Mouse (Mus musculus): ENCODE data around the gene Tbc1d13.

Gene Tbc1d13

DNA sequence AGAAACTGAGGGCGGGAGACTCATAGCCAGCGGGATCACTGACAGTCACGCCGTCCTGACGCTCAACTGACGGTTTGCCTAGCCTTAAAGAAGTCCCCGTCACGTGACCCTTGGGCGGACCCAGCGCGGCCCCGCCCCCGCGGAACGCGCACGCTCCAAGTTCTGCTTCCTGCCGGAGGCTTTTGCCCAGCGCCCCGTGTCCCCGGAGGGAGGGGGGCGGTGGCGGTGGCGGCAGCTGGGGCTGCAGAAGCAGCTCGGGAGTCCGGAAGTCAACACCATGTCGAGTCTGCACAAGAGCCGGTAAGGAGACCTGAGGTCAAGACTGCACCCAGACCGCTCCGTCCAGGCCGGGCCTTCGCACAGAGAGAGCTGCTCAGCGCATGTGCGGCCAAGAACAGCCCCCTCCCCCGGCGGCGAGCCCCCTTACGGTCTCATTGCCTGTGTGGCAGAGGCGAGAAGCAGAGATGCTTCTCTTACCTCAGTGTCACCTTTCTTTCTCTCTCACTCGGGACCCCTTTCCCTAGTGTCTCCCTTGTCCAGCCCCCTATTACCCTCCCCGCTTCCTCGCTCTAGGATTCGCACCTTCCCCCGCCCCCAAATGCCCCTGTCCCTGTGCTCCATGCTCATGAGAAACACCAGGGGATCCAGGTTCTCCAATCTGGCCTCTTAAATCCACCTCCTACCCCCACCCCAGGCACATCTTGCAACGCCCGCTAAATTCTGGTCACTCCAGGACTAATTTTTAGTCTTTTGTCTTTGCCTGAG is at the start of gene Tbc1d13:
Gene Tbc1d13 (plus strand): TSS at position 134 of the 765 bp plus-strand sequence.
- peak; percentile 91 for DNase-seq (ENCODE audit: low spot score)

DNA sequence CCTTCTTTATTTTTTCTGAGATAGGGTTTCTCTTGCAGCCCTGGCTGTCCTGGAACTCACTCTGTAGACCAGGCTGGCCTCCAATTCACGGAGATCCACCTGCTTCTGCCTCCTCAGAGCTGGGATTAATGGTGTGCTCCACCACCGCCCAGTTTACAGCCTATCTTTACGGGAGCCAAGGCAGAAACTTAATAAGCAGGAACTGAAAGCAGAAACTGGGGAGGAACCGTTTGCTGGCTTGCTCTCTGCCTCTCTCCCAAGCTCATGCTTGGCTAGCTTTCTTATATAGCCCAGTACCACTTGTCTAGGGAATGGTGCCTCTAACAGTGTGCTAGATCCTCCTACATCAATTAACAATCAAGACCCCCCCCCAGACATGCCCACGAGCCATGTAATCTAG is 49.4 kb upstream of the Tbc1d13 start:
- DNase-seq (ENCODE audit: low spot score) = no peak

DNA sequence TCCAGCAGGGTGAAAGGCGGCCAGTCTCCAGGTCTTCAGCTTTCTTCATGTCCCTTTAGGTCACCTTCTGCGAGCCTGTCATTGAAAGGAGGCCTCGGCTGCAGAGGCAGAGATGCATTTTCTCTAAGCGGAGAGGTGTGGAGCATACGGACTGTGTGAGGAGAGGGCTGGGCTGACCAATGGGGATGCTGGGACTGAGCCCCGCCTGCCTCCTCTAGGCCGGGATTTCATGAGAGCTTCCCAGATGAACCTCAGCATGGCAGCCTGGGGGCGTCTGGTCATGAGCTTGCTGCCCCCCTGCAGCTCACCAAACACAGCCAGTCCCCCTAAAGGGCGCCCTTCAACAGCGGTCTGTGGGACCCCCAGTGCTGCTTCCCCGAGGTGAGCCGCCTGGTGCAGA is 48.9 kb upstream of the Tbc1d13 start:
- DNase-seq (ENCODE audit: low spot score) = no peak

DNA sequence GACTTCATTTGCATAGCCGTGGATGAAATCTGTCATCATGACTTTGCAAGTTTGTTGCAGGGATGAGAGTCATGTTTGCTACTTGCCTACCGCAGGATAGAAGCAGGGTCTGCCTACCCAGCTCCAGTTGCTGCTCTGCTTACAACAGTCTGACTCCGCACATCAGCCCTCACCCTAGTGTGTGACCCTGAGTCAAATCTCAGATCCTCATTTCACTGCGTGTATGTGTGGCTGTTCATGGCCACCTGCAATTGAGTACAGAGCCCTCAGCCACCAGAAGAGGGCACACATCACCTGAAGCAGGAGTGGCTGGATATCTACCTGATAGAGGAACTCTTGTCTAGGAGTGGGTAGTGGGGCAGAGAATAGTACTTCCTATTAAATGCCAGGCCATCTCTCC is 46.2 kb upstream of the Tbc1d13 start:
- DNase-seq (ENCODE audit: low spot score) = no peak

DNA sequence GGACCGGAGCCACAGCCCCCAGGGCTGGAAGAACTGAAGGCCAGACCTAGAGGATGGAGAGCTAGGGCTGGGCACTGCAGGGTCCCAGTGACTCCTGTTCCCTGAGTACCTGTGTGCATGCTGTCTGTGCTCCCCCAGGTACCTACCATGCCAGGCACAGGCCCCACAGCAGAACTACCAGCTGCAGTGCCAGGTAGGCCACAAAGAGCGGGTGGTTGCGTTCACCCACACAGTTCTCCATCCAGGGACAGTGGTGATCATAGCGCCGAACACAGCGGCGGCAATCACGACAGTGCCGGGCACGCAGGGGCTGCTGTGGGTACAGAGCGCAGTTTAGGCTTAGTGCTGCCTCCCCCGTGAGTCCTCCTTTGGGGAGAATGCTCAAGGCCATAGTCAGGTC is 42.0 kb upstream of the Tbc1d13 start:
- no peak for DNase-seq (ENCODE audit: low spot score)

DNA sequence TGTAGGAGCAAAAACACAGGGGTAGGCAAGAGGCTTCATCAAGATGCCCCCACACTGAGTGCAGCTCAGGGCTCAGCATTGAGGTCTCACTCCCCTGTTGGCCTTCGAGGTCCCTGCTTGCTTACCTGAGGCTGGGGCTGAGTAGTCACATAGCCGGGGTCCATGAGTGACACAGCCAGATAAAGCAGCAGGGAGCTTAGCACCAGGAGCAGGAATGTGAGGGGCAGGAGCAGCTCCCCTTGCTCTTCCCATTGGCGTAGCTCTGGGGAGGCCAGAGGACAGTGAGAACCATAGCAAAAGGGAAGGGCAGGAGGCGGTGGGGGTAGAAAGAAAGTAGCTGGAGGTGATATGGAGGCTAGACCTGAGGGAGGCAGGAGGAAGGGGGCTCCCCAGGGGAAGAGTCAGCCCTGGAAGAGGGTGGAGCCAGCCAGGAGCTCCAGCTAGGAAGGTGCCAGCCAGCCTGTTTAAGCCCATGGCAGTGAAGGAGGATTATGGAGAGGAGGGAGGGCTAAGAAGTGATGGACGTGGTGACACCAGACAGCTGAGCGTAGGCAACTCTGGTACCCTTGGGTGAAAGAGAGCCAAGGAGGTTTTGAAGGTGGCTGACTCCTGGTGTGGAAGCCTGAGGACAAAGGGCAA is 41.1 kb upstream of the Tbc1d13 start:
- DNase-seq (ENCODE audit: low spot score) = no peak

DNA sequence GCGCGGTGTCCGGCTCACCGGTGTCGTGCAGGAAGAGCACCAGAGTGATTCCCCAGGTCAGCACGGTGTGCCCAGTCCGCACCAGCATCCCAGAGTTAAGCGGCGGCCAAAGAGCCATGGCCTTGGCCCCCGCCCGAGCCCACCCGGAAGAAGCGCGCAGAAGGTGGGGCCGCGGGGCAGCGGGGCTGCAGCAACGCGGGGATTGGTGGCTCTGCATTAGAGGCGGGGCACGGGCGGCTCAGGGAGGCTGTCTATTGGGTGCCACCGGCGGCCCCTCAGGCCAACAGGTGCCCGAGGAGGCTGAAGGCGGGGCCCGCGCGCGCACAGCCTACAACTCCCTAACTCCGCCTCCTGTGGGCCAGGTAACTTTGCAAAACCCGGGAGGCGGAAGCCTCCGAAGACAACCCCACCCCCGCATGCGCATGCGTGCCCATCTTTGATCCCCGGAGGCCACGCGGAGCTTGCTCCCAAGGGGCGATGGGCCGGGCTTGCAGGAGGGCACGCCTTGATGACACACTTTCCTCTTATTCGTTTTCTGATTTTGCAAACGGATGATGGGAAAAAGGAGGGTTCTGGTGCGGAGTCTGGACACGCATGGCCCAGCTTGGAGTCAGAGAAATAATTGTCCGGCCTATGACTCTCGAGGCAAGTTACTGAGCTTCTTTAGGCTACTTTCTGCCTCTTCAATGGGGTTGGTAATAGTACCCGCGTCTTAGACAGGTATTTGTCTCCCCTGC is 39.9 kb upstream of the Tbc1d13 start, which contains the start of gene Zdhhc12:
Gene Zdhhc12 (minus strand): TSS at position 178 of the 737 bp plus-strand sequence.
- peak; percentile 79 for DNase-seq (ENCODE audit: low spot score)

DNA sequence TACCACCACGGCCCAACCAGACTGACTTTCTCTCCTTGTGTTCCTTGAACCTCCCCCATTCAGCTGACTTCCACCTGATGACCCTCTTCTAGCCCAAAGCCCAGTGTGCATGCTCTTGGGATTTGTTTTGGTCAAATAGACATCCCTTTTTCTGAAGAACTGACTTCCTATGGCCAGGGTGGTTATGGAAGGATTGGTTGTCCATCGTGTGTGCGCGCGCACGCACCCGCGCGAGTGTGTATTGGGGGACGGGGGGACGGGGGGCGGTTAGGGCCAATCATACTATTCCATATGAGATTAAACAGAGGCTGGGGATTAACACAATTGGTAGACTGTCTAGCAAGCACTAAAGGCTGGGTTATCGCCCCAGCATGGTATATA is 39.3 kb upstream of the Tbc1d13 start:
- DNase-seq (ENCODE audit: low spot score) = no peak

DNA sequence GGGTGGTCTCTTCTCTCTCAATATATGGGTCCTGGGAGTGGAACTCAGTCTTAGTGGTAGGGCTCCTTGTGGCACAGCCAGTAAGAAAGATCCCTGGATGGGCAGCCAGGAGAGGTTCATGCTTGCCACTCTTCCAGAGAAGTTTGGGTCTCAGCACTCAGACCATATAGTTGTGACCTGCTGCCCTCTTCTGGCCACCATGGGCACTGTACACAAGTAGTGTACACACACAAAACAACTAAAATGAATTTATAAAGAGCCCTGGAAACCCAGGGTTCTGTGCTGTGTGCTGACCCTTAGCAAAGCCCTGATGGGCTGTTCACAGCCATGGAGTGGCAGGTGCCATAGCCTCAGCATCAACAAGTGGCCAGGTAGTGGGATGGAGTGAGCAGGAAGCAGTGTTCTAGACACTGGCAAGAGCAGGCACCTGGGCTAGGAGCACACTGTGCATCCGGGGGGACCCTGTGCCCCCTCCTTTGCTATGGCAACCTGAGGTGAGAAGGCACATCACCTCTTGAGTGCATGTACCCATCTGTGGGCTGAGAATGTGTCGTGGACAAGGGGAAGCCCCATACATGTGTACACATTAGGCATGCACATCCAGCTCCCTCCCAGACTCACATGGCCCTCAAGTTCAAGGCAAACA is 37.5 kb upstream of the Tbc1d13 start:
- no peak for DNase-seq (ENCODE audit: low spot score)

DNA sequence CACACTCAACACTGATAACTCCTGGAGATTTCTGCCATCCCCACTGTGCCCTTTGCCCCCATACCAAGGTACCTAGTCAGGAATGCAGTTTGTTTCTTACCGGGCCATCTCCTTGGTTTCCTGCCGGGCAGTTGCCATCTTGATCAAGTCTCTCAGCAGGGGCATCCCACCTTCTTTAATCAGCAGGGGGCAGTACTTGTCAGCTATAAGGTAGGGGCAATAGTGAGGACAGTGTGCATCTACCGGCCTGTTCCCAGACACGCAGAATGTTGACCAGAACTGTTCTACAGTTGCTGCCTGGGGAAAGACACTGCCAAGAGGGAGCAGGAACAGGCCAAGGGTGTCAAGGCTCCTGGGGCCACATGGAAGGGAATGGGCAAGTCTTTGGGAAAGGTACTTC is 33.3 kb upstream of the Tbc1d13 start:
- DNase-seq (ENCODE audit: low spot score) = no peak

DNA sequence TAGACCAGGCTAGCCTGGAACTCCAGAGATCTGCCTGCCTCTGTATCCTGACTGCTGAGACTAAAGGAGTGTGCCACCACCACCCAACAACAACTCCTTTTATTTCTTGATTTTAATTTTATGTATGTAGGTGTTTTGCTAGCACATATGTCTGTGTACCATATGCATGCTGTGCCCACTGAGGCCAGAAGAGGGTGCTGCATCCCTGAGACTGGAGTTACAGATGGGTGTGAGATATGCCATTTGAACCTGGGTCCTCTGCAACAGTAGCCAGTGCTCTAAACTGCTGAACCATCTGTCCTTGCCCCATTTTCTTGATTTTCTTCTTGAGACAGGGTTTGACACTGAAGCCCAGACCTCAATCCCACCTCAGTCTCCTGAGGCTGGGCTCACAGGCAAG is 27.2 kb upstream of the Tbc1d13 start:
- no peak for DNase-seq (ENCODE audit: low spot score)

DNA sequence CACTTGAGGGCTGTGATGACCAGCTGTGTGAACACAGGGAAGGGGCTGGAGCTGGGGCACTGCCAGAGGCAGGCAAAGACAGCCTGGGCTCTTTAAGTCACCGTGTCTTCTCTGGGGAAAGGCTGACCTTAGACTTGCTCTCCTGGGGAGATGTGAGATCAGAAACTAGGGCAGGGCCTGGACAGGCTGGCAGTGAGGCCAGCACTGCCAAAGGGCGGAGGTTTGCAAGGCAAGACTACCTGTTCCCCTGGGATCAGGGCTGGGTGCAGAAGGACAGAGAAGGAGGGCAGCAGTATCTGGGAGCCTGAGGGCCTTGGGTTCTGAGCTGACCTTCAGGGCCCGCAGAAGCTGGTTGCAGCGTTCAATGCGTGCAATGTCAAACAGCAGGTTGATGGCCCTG is 25.9 kb upstream of the Tbc1d13 start:
- DNase-seq (ENCODE audit: low spot score) = no peak

DNA sequence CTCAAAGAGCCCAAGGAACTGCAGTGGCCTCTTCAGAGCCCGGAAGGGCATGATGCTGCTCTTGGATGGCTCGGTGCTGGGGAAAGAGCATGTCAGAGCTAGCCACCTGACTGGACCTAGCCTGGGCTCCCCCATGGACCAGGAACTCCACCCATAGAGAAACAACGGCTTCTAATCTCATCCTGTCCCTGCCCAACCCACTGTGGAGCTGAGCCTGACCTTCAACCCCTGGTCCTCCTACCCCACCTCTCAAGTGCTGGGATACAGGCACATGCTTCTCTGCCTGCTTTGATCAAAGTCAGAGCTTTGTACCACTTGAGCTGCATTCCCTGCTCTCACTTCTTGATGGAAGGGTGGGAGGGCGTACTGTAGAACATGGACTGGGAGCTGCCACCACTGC is 25.3 kb upstream of the Tbc1d13 start:
- DNase-seq (ENCODE audit: low spot score) = no peak

DNA sequence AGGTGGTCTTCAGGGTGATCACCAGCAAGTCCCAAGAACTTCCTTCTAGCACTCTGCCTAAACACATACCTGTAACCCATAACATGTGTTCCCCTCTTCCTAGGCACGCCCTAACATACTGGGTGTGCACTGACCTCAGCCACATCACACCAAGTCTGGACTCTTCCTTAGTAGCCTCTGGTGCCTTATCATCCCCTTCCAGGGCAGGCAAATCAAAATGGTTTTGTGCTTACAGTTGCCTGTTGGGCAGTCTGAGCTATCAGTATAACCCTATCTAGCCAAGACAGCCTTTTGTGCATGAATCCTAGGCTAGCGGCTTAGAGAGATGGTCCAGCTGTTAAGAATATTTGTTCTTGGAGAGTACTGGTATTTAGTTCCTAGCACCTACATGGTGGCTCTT is 22.0 kb upstream of the Tbc1d13 start:
- no peak for DNase-seq (ENCODE audit: low spot score)

DNA sequence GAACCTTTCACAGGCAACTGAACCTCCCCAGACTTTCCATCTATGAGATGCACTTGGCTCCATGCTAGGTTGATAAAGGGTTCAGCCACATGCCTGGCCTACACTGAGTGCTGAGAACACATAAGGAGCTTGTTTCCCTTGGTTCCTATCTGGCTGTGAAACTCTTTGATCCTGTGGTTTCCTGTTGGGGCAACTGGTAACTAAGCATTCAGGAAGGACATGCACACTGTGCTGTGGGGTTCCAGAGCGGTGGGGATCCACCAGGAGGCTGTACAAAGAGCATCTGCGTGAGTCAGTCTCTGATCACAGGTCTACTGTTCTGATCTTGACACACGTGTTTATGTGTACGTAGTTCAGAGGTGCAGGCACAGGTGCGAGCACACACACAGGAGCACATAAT is 21.0 kb upstream of the Tbc1d13 start:
- DNase-seq (ENCODE audit: low spot score) = no peak

DNA sequence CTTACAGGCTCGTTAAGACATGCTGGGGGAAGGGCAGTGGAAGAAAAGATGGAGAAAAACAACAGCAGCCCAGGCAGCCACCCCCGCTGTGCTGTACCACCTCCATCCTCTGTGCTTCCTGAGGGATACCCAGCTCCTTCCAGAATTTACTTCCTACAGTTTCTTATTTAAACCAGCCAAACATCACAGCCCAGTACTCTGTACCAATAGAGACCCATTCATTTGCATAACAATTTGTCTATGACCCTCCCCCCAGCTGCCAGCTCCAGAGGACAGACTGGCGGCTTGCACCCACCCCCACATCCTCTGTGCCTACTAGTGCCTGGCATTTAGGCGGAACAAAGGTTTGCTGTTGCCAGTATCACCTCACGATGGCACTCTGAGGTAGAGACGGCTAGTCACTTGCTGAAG is 13.9 kb upstream of the Tbc1d13 start:
- no peak for DNase-seq (ENCODE audit: low spot score)

DNA sequence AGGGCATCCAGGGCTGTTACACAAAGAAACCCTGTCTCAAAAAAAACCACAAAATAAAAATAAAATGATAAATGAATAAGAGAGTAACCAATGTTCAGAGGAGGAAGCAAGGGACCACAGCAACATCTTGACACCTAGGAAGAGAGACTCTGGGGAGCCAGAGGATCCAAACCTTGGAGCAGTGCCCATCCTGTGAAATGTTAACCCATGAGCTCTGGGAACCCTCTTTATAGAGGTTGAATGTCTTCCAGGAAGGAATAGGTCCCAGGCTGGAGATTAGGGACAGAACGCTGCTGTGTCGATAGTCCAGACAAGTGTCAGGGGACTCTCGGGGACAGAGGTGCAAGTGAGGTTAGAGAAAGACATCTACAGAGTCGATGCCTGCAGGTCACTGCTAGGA is 13.3 kb upstream of the Tbc1d13 start:
- DNase-seq (ENCODE audit: low spot score) = no peak

DNA sequence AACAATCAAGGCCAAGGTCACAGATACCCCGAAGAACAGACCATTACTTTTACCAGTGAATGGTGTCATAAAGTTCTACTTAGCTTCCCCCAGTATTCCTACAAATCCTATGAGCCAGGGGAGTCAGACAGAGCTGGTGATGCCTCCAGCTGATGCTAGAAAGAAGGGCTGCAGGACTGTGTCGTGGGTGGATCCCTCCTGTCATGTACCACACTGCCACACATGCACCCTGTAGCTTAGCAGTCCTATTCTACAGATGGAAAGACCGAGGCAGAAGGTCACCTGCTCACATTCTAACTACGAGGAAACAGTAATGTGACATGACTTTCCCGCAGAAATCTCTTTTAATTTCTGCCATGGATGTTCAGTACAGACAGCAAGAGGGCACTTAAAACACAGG is 10.8 kb upstream of the Tbc1d13 start:
- DNase-seq (ENCODE audit: low spot score) = no peak

DNA sequence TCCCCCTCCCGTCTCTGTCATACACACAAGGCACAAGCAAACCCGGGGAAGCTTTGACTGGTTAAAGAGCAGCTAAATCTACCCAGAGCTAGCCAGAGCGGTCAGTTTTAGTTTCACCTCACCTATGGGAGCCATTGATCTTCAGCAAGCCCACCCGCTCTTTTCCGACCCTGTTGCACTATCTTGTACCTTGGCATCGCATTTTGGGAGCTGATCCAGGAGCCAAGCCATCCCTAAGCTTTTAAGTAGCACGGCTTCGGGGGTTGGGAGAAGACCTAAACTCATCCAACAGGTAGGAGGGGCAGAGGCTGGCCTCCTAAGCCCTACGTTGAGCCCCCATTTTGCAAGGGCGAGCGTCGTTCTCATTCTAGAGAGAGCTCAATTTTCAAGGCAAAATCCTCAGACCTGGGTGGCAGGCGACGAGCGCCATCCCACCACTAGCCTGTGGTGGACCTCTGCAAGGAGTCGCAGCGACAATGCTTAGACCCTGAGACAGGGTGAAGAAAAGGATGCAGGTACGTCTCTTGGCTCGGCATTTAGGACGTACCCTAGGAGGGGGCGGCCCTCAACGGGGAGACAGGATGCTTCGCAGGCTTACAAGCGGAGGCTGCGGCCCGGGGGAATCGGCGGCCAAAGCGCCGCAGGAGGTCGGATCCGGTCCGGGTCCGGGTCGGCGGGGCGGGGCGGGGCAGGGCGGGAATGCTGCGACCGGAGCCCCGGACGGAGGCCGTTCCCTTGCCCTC is 9.6 kb upstream of the Tbc1d13 start:
- DNase-seq (ENCODE audit: low spot score) = no peak

DNA sequence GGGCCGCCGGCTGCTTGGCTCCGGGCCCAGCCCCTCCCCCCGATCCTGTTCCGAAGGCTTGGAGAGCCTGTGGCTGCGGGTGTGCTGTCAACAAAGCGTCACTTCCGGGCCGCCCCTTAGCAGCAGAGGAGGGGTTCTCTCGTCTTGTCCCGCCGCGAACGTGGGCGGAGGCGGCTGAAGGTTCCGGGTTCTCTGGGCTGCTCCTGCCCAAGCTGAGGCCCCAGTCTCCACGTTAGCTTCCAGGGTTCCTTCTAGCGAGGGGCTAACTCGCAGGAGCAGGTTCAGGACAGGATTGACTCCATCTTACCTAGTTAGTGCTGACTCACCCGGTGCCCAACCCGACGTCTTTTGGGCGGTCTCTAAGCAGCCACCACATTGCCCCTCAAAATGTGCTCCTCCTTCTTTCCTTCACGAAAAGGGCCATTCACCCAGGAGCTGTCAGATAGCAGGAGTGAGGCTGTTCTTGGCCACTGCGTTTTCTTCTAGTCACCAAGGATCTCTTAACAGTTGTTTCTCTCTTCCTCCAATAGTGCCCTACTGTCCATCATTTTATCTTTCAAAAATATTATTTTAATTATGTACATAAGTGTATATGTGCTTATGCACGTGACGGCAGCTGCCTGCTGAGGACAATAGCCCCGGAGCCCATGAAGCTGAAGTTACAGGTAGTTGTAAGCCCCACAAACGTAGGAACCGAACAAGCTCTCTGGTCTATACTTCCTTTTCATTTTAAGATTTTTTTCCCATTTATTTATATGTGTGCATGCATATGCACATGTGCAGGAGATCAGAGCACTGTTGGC is 8.9 kb upstream of the Tbc1d13 start, which contains the start of gene Zer1:
Gene Zer1 (minus strand): TSS at position 114 of the 803 bp plus-strand sequence.
- peak; percentile 81 for DNase-seq (ENCODE audit: low spot score)

DNA sequence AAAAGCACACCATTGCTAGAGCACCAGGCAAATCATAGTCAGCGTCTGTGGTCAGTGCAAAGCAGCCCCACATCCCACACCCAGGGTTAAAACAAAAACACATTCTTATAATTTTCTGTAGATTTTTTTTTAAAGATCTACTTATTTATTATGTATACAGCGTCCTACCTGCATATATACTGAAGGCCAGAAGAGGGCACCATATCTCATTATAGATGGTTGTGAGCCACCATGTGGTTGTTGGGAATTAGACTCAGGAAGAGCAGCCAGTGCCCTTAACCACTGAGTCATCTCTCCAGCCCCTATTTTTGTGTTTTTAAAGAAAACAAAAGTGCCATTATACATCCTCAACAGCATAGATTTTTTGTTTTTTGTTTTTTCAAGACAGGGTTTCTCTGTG is 4.8 kb upstream of the Tbc1d13 start:
- no peak for DNase-seq (ENCODE audit: low spot score)

All from urinary bladder, postnatal 10 days (tissue).